In genomic region chr8:45355809-45356208, GRCm38 (mm10) we compare ENCODE assay signal across 25 mouse cellular contexts. TPM values are rescaled to one million over a fixed set of nuclear protein-coding genes. Genes with fewer than 3 reads are reported as not detected.
DNase-seq lines count a peak whose midpoint lies in the region; ATAC-seq and TF ChIP-seq lines count a peak whose summit lies in the region.
"Had no signal": no experiment of that assay in that cellular context is flagged by ENCODE, and none has a peak within 500 bp of the region (broad histone marks: within the 10 kb centered on the region; RNA-seq: fewer than 3 reads in every experiment).

No protein-coding gene starts in this region.

- 80% methylated on average over 6 of the region's 6 CpGs for WGBS in intestine, embryonic 14.5 days
- 76% methylated on average over 6 of the region's 6 CpGs for WGBS in intestine, postnatal 0 days
- 37% methylated on average over 6 of the region's 6 CpGs for WGBS in liver, adult 2 months
- WGBS in liver, postnatal 0 days (ENCODE audit: insufficient replicate concordance) = 72% methylated on average over 6 of the region's 6 CpGs

- H3K27ac ChIP-seq in intestine, embryonic 14.5 days (ENCODE audit: low read depth) = peak overlapping the region; percentile 23; the same call in 1 of the 2 replicates
- H3K27ac ChIP-seq in intestine, postnatal 0 days (ENCODE audit: low read depth, low read length) = no peak overlapping the region
- peak overlapping the region; percentile 53; the same call in 1 of the 2 replicates for H3K27ac ChIP-seq in liver, adult 2 months (replicated peaks; ENCODE audit: insufficient read depth, low read depth, low read length)
- H3K27ac ChIP-seq in liver, postnatal 0 days (ENCODE audit: low read depth) = no peak overlapping the region
- H3K27ac ChIP-seq: embryonic facial prominence, embryonic 12.5 days; forebrain, embryonic 15.5 days; heart, adult 2 months had no signal

- peaks cover 7% of the 10 kb centered on the region; the same call in 1 of the 2 replicates for H3K79me2 ChIP-seq in liver, adult 2 months (ENCODE audit: control insufficient read depth, insufficient read depth, low read length)

- H3K4me1 ChIP-seq in intestine, embryonic 14.5 days (replicated peaks; ENCODE audit: control insufficient read depth, insufficient read depth, low read length) = peaks cover 8% of the 10 kb centered on the region; the same call in 1 of the 2 replicates
- no peaks in the 10 kb centered on the region for H3K4me1 ChIP-seq in intestine, postnatal 0 days (replicated peaks; ENCODE audit: control insufficient read depth, insufficient read depth, low read length)
- peaks cover 11% of the 10 kb centered on the region for H3K4me1 ChIP-seq in liver, adult 2 months (ENCODE audit: control insufficient read depth, insufficient read depth, low read length)
- H3K4me1 ChIP-seq in liver, postnatal 0 days (ENCODE audit: insufficient read depth) = peaks cover 8% of the 10 kb centered on the region
- H3K4me1 ChIP-seq: embryonic facial prominence, embryonic 12.5 days; heart, embryonic 12.5 days had no signal

- no peak overlapping the region for H3K4me3 ChIP-seq in intestine, embryonic 14.5 days (ENCODE audit: low read depth, low read length)
- no peak overlapping the region for H3K4me3 ChIP-seq in intestine, postnatal 0 days (ENCODE audit: low read depth, low read length)
- no peak overlapping the region for H3K4me3 ChIP-seq in liver, adult 2 months (ENCODE audit: insufficient read depth, low read depth, low read length)
- H3K4me3 ChIP-seq in liver, postnatal 0 days (ENCODE audit: low read depth, low read length) = no peak overlapping the region
- H3K4me3 ChIP-seq: embryonic facial prominence, embryonic 12.5 days; forebrain, embryonic 15.5 days; heart, adult 2 months; heart, embryonic 12.5 days had no signal

- no peak for DNase-seq in intestine, embryonic 14.5 days (ENCODE audit: low spot score)
- no peak for DNase-seq in liver, adult 2 months (ENCODE audit: extremely low read depth, low read depth, low spot score)
- no peak for DNase-seq in liver, postnatal 0 days
- DNase-seq in kidney, postnatal 14 days = peak; percentile 32
- DNase-seq in urinary bladder, adult 2 months (ENCODE audit: low spot score) = no peak
- DNase-seq in cerebellum, adult 8-10 months = no peak
- DNase-seq: adrenal gland, postnatal 10 days; cerebellum, adult 11 months; cerebellum, adult 9-10 months; cerebellum, postnatal 25 days; gastrocnemius, postnatal 10 days; heart, adult 2 months had no signal

- TF ChIP-seq EP300 in liver, postnatal 0 days (IDR thresholded peaks at IDR 0.05; ENCODE audit: low read depth) = no peak

- H3K36me3 ChIP-seq in intestine, embryonic 14.5 days (ENCODE audit: control insufficient read depth, insufficient read depth, low read length) = peaks cover 18% of the 10 kb centered on the region
- no peaks in the 10 kb centered on the region; the same call in 1 of the 2 replicates for H3K36me3 ChIP-seq in intestine, postnatal 0 days (ENCODE audit: control insufficient read depth, insufficient read depth)
- H3K36me3 ChIP-seq in liver, adult 2 months (ENCODE audit: control insufficient read depth, insufficient read depth, low read length) = peaks cover 36% of the 10 kb centered on the region
- H3K36me3 ChIP-seq in liver, postnatal 0 days (replicated peaks; ENCODE audit: insufficient read depth, low read length) = no peaks in the 10 kb centered on the region
- H3K36me3 ChIP-seq: embryonic facial prominence, embryonic 12.5 days; forebrain, embryonic 15.5 days had no signal

- H3K27me3 ChIP-seq in intestine, embryonic 14.5 days (replicated peaks; ENCODE audit: control insufficient read depth, insufficient read depth, low read length) = no peaks in the 10 kb centered on the region
- H3K27me3 ChIP-seq in intestine, postnatal 0 days (replicated peaks; ENCODE audit: control insufficient read depth, insufficient read depth, low read length) = no peaks in the 10 kb centered on the region
- no peaks in the 10 kb centered on the region for H3K27me3 ChIP-seq in liver, adult 2 months (ENCODE audit: control insufficient read depth, insufficient read depth, low read length)
- H3K27me3 ChIP-seq in liver, postnatal 0 days (ENCODE audit: insufficient read depth, low read length) = no peaks in the 10 kb centered on the region
- H3K27me3 ChIP-seq: embryonic facial prominence, embryonic 12.5 days; forebrain, embryonic 15.5 days; heart, embryonic 12.5 days had no signal

- ATAC-seq in intestine, embryonic 14.5 days (replicated peaks; ENCODE audit: low FRiP score, low TSS enrichment, low read depth) = no peak
- no peak for ATAC-seq in intestine, postnatal 0 days
- no peak for ATAC-seq in liver, postnatal 0 days
- ATAC-seq: forebrain, embryonic 15.5 days had no signal

- no peak for TF ChIP-seq POLR2A in liver, adult 2 months (IDR thresholded peaks at IDR 0.05; ENCODE audit: extremely low read depth, insufficient read depth, low read length)

- no peak for TF ChIP-seq CTCF in intestine, postnatal 0 days (IDR thresholded peaks at IDR 0.05; ENCODE audit: low read depth)
- no peak for TF ChIP-seq CTCF in liver, adult 2 months (IDR thresholded peaks at IDR 0.05; ENCODE audit: low read depth, low read length)
- no peak for TF ChIP-seq CTCF in liver, postnatal 0 days (IDR thresholded peaks at IDR 0.05; ENCODE audit: low read depth)

- H3K9me3 ChIP-seq in intestine, embryonic 14.5 days (ENCODE audit: control insufficient read depth, low read length) = no peaks in the 10 kb centered on the region
- H3K9me3 ChIP-seq in intestine, postnatal 0 days (ENCODE audit: control insufficient read depth) = no peaks in the 10 kb centered on the region
- H3K9me3 ChIP-seq in liver, postnatal 0 days (ENCODE audit: low read length) = no peaks in the 10 kb centered on the region
- H3K9me3 ChIP-seq: embryonic facial prominence, embryonic 12.5 days; forebrain, embryonic 15.5 days; heart, embryonic 12.5 days had no signal

- no peak overlapping the region for H3K4me2 ChIP-seq in intestine, embryonic 14.5 days (ENCODE audit: low read length)
- H3K4me2 ChIP-seq in intestine, postnatal 0 days (replicated peaks; ENCODE audit: low read depth) = no peak overlapping the region
- H3K4me2 ChIP-seq in liver, postnatal 0 days (ENCODE audit: low read depth, low read length) = no peak overlapping the region
- H3K4me2 ChIP-seq: embryonic facial prominence, embryonic 12.5 days; forebrain, embryonic 15.5 days; heart, embryonic 12.5 days had no signal

- H3K9ac ChIP-seq in intestine, embryonic 14.5 days (ENCODE audit: low read length) = no peak overlapping the region
- H3K9ac ChIP-seq in intestine, postnatal 0 days (ENCODE audit: low read depth, low read length) = no peak overlapping the region
- H3K9ac ChIP-seq in liver, adult 2 months (ENCODE audit: low read depth, low read length) = no peak overlapping the region
- no peak overlapping the region for H3K9ac ChIP-seq in liver, postnatal 0 days (replicated peaks)
- H3K9ac ChIP-seq: embryonic facial prominence, embryonic 12.5 days; forebrain, embryonic 15.5 days; heart, embryonic 12.5 days had no signal

RNA-seq across cellular contexts. Expression of gene Cyp4v3, which starts 22.8 kb away (rescaled TPM):
- 1.4 and 1.6 TPM in 2 replicates for polyA plus RNA-seq in intestine, embryonic 14.5 days (2014; fragmentation: Nextera tagmentation; extraction: Ambion mirVana)
- 2.2 and 2.4 TPM in 2 replicates for polyA plus RNA-seq in intestine, postnatal 0 days (2015; fragmentation: Nextera tagmentation; extraction: Ambion mirVana)
- 170 and 235 TPM in 2 replicates for total RNA-seq in liver, adult 2 months (2014; rRNA removed)
- 60.2 and 66.1 TPM in 2 replicates for polyA plus RNA-seq in liver, adult 2 months (2012; rRNA removed)
- polyA plus RNA-seq in liver, postnatal 0 days (2015; fragmentation: Nextera tagmentation; extraction: Ambion mirVana) = 8.0 and 8.4 TPM in 2 replicates
- 10.4 and 12.3 TPM in 2 replicates for polyA plus RNA-seq in urinary bladder, adult 2 months (2012; rRNA removed)
- total RNA-seq: MEL had no signal

RNA-seq across cellular contexts. Expression of gene Fam149a, which starts 26.3 kb away (rescaled TPM):
- 12.5 and 15.8 TPM in 2 replicates for polyA plus RNA-seq in intestine, embryonic 14.5 days (2014; fragmentation: Nextera tagmentation; extraction: Ambion mirVana)
- 3.1 and 3.5 TPM in 2 replicates for polyA plus RNA-seq in intestine, postnatal 0 days (2015; fragmentation: Nextera tagmentation; extraction: Ambion mirVana)
- 8.3 and 8.7 TPM in 2 replicates for total RNA-seq in liver, adult 2 months (2014; rRNA removed)
- polyA plus RNA-seq in liver, adult 2 months (2012; rRNA removed) = 10.7 and 11.1 TPM in 2 replicates
- polyA plus RNA-seq in liver, postnatal 0 days (2015; fragmentation: Nextera tagmentation; extraction: Ambion mirVana) = 1.5 and 2.1 TPM in 2 replicates
- polyA plus RNA-seq in urinary bladder, adult 2 months (2012; rRNA removed) = 16.5 and 21.2 TPM in 2 replicates
- total RNA-seq: MEL had no signal

RNA-seq across cellular contexts. Expression of gene Gm45753, which starts 47.5 kb away (rescaled TPM):
- polyA plus RNA-seq in intestine, embryonic 14.5 days (2014; fragmentation: Nextera tagmentation; extraction: Ambion mirVana) = not detected in 2 replicates
- polyA plus RNA-seq in intestine, postnatal 0 days (2015; fragmentation: Nextera tagmentation; extraction: Ambion mirVana) = not detected in 2 replicates
- 0.37 and 1.3 TPM in 2 replicates for total RNA-seq in liver, adult 2 months (2014; rRNA removed)
- 0.21 and 0.24 TPM in 2 replicates for polyA plus RNA-seq in liver, adult 2 months (2012; rRNA removed)
- 41.6 and 42.7 TPM in 2 replicates for polyA plus RNA-seq in liver, postnatal 0 days (2015; fragmentation: Nextera tagmentation; extraction: Ambion mirVana)
- not detected in 2 replicates for polyA plus RNA-seq in urinary bladder, adult 2 months (2012; rRNA removed)
- total RNA-seq: gastrocnemius, postnatal 10 days; gastrocnemius, postnatal 4 days; heart, adult 2 months; heart, postnatal 25 days; MEL had no signal
- polyA plus RNA-seq: brain, embryonic 14.5 days; C2C12; cortical plate, adult 2 months; embryonic facial prominence, embryonic 12.5 days; forebrain, embryonic 11.5 days; forebrain, embryonic 15.5 days; frontal cortex, adult 2 months; heart, adult 2 months; heart, embryonic 12.5 days; hindbrain, embryonic 11.5 days had no signal

RNA-seq across cellular contexts. Expression of gene Tlr3, which starts 55.1 kb away (rescaled TPM):
- polyA plus RNA-seq in intestine, embryonic 14.5 days (2014; fragmentation: Nextera tagmentation; extraction: Ambion mirVana) = 1.2 and 2.4 TPM in 2 replicates
- polyA plus RNA-seq in intestine, postnatal 0 days (2015; fragmentation: Nextera tagmentation; extraction: Ambion mirVana) = 0.93 and 1.8 TPM in 2 replicates
- total RNA-seq in liver, adult 2 months (2014; rRNA removed) = 3.6 and 5.3 TPM in 2 replicates
- 1.2 and 2.6 TPM in 2 replicates for polyA plus RNA-seq in liver, adult 2 months (2012; rRNA removed)
- 1.2 and 1.7 TPM in 2 replicates for polyA plus RNA-seq in liver, postnatal 0 days (2015; fragmentation: Nextera tagmentation; extraction: Ambion mirVana)
- polyA plus RNA-seq in urinary bladder, adult 2 months (2012; rRNA removed) = 15.7 and 16.2 TPM in 2 replicates
- total RNA-seq: MEL had no signal

Comparison
In these comparisons a context has a peak if more than half of its experiments do, and no peak if none do; other contexts are left out.
1. H3K27ac ChIP-seq: peak in intestine, embryonic 14.5 days (single experiment) and liver, adult 2 months (single experiment); none in intestine, postnatal 0 days (single experiment) and liver, postnatal 0 days (single experiment).
2. RNA of gene Gm45753, which starts 47.5 kb away (polyA plus RNA-seq): 41.6 to 42.7 TPM in liver, postnatal 0 days; 0.21 to 0.24 TPM in liver, adult 2 months, not detected in intestine, embryonic 14.5 days, not detected in intestine, postnatal 0 days and not detected in urinary bladder, adult 2 months; every median in the first group is over 10 times any median in the second.